Mouse (Mus musculus): ENCODE measurements around the gene Myef2.
A peak's percentile ranks its signal among the peaks of the same experiment; 100 is the strongest.

The Myef2 gene

DNA sequence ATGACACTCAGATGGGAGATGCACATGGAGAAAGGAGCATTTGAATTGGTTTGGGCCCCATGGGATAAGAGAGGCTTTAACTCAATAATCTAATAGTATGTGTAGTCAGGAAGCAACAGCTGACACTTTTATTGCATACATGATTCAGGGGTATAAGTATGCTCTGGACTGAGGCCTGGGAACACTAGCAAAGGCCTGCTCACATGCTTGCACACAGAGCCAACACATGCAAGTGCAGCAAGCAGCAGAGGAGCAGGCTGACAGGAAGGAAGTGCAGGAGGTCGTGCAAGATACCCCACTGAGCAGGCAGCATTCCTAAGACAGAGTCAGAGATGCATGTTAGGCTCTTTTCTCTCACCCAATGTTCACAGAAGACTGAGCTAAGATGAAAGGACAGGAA lies 39.6 kb downstream of the Myef2 start:
- no peak for TF ChIP-seq GATA4 (IDR thresholded peaks at IDR 0.05; ENCODE audit: insufficient replicate concordance, low read length)

DNA sequence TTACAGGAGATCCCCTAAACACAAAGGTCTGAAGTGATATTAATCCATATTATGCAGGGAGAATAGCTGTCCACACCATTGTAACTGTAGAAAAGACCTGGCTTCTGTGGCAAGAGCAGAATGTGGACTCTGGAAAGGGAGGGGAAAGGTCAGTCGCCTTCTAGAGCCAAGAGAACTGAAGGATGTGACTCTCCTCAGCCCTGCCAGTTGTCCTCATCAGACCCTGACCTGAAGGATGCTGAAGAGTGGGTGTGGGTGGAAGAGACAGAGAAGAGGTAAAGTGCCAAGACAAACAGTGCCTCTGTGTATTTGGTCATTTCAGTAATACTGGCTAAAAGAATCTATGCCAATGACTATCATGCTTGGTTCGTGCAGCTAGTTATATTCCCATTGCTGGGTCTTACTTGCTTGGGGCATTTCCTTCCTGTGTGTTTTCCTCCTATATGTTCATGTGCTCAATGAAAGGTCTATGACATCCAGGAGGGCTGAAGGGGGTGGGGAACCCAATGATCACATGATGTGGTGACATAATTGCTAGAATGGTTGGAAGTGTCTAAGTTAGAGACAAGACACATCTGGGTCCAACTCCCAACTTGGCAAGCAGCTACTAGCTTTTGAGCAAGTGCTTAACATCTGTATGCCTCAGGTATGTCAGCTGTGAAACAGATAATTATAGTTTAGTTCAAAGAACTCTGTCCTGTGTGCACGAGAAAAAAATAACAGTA lies 50.2 kb downstream of the Myef2 start:
- TF ChIP-seq GATA4 (IDR thresholded peaks at IDR 0.05; ENCODE audit: insufficient replicate concordance, low read length), result no peak

- no peak for TF ChIP-seq GATA4 (IDR thresholded peaks at IDR 0.05; ENCODE audit: insufficient replicate concordance, low read length)
Observed at GRCm38 (mm10) chr2:125068696-125069095, 54.8 kb downstream of the Myef2 start.

DNA sequence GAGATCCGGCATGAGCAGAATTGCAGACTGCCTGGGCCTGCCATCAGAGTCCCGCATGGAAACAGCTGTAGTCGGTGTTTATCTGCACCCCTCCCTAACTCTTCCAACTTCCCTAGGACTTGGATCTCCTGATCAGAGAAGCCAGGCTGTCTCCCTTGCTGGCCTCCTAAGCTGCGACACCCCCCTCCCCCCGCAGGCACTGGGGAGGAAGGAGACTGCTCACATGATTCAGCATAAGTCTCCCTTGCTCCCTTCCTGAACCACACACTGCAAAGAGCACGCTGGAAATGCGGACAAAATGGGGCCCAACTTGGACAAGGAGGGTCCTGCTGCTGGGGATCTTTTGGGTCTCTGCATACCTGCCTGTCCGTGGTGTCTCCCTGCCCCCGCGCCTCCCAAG lies 55.6 kb downstream of the Myef2 start, which contains the start of gene Slc24a5:
Gene Slc24a5 (plus strand): TSS at position 231 of the 400 bp plus-strand sequence.
- peak; percentile 21; the same call in 1 of the 2 replicates for TF ChIP-seq GATA4 (IDR thresholded peaks at IDR 0.05; ENCODE audit: insufficient replicate concordance, low read length)

- TF ChIP-seq GATA4 (IDR thresholded peaks at IDR 0.05; ENCODE audit: insufficient replicate concordance, low read length), result no peak
Observed at GRCm38 (mm10) chr2:125067373-125067772, 56.1 kb downstream of the Myef2 start.

DNA sequence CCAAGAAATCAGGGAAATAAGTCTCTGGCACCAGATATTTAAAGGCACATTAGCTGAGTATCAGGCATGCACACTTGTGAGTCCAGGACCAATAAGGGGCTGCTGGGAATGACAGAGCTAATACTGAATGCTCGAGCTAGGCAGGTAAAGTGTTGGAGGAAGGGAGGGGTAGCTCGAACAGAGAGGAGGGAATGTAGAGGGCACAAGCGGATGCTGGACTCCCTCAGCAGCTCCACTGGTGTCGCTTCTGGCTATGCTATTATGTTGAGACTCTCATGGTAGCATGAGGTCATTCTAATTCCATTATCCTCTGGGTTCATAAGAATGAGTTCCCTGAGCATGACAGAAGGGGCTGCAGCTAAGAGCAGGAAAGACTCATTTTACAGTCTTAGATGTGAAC lies 60.5 kb downstream of the Myef2 start:
- TF ChIP-seq GATA4 (IDR thresholded peaks at IDR 0.05; ENCODE audit: insufficient replicate concordance, low read length), result no peak

DNA sequence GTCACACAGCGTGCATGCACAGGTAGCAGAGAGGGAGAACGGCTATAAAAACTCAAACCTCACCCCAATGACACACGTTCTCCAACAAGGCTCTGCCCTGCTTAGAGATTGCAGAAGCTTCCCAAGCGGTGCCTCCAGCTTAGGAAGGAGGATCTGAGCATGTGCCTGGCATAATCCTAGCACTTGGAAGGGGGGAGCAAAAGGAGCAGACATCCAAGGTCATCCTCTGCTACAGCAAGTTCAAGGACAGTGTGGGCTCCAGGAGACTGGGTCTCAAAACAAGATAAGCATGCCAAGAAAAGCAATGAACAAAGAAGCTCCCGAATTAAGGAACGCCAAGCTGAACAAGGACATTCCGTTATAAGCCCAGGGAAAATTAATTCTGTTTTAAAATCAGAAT lies 62.0 kb downstream of the Myef2 start:
- no peak for TF ChIP-seq GATA4 (IDR thresholded peaks at IDR 0.05; ENCODE audit: insufficient replicate concordance, low read length)

DNA sequence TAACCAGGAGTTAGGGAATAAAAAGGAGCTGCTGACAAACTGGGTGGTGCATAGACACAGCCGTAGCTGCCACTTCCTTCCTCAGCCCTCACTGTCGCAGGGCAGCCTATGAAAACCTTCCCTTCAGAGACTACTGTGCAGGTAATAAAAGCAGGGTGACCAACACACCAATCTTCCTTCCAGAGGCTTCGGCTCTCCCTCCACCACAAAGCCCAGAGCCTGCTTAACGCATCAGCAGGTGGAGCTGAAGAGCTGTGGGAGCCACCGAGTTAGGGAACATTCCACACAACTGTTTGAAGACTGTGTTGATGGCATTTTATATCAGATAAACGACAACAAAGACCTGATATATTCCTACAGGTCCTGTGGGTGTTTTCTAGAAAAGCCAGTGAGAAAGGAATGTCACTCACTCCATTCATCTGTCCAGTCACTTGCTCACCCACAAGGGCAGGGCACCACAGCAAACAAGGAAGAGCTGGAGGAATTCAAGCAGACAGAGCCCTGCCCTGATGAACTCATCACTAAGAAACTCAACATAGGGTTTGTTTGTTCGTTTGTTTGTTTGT lies 66.1 kb downstream of the Myef2 start:
- TF ChIP-seq GATA4 (IDR thresholded peaks at IDR 0.05; ENCODE audit: insufficient replicate concordance, low read length), result no peak

- TF ChIP-seq GATA4 (IDR thresholded peaks at IDR 0.05; ENCODE audit: insufficient replicate concordance, low read length), result no peak
Observed at GRCm38 (mm10) chr2:125055316-125055903, 68.1 kb downstream of the Myef2 start.

Data from liver, adult (tissue).